Mouse (Mus musculus) limb, embryonic 13.5 days (tissue): ENCODE data around the gene Igfbp1. TPM values are rescaled to one million over a fixed set of nuclear protein-coding genes. Genes with fewer than 3 reads are reported as not detected.
A peak's percentile ranks its signal among the peaks of the same experiment; 100 is the strongest.

Experiments
- ATAC-seq: fragments of 200-750 bp; cut with Nextera tagmentation; 2 replicates; pipeline ENCODE4 v1.8.0; 2017; ENCODE audit warnings: low read depth, moderate number of reproducible peaks, moderate TSS enrichment; ENCODE audit not compliant: low FRiP score
- H3K27ac ChIP-seq: fragments of 300-500 bp; sonication (generic); 2 replicates; pipeline ENCODE4 v1.5.1; 2015; ENCODE audit warnings: inconsistent platforms, mild to moderate bottlenecking, moderate library complexity
- H3K27me3 ChIP-seq: fragments of 300-500 bp; sonication (generic); 2 replicates; pipeline ENCODE4 v1.6.1; 2015; ENCODE audit warnings: mild to moderate bottlenecking, inconsistent platforms
- H3K36me3 ChIP-seq: fragments of 300-500 bp; sonication (generic); 2 replicates; pipeline ENCODE4 v1.6.1; 2015; ENCODE audit warnings: inconsistent platforms, mild to moderate bottlenecking, moderate library complexity
- H3K4me1 ChIP-seq: fragments of 300-500 bp; sonication (generic); 2 replicates; pipeline ENCODE4 v1.6.1; 2015; ENCODE audit warnings: inconsistent platforms
- H3K4me2 ChIP-seq: fragments of 300-500 bp; sonication (generic); replicated peaks from 2 replicates; pipeline ENCODE4 v1.6.1; 2015; ENCODE audit warnings: inconsistent platforms, mild to moderate bottlenecking, moderate library complexity
- H3K4me3 ChIP-seq: fragments of 300-500 bp; sonication (generic); 2 replicates; pipeline ENCODE4 v1.5.1; 2015; ENCODE audit warnings: moderate library complexity, mild to moderate bottlenecking, inconsistent platforms
- H3K9ac ChIP-seq: fragments of 300-500 bp; sonication (generic); 2 replicates; pipeline ENCODE4 v1.6.1; 2015; ENCODE audit warnings: mild to moderate bottlenecking, inconsistent platforms
- H3K9me3 ChIP-seq: fragments of 300-500 bp; sonication (generic); 2 replicates; pipeline ENCODE4 v1.6.1; 2016; ENCODE audit warnings: inconsistent platforms
- WGBS: fragments of 180-500 bp; shearing (Covaris S2); methylation state at CpG from one replicate; pipeline ENCODE4 v1.1.7; 2015; 5-methylcytosine and 5-hydroxymethylcytosine counted together
- polyA plus RNA-seq: library from polyadenylated mRNA; unstranded; fragments of >200 nt; fragmentation: Nextera tagmentation; extraction: Ambion mirVana; gene quantifications from 2 replicates; pipeline ENCODE4 v1.2.1, GENCODE M21; 2015

Gene Igfbp1
- polyA plus RNA-seq, result 2.3 and 3.6 TPM in 2 replicates

GRCm38 (mm10) chr11:7197491-7197941 lies at the start of gene Igfbp1:
Gene Igfbp1 (plus strand): TSS chr11:7197782.
- Histone ChIP-seq H3K36me3 (no peaks in the 10 kb centered on the region), H3K4me3 (no peak within 1 kb of the TSS), H3K27me3 (no peaks in the 10 kb centered on the region), H3K4me2 (no peak within 1 kb of the TSS), H3K4me1 (no peaks in the 10 kb centered on the region), H3K9ac (no peak within 1 kb of the TSS), H3K27ac (peak within 1 kb of the TSS; percentile 52), H3K9me3 (no peaks in the 10 kb centered on the region)
- WGBS, result 65% methylated on average over 12 of the region's 12 CpGs
- 0 out of 2 replicates have a peak, but pooled peaks have one; percentile 10 for ATAC-seq

GRCm38 (mm10) chr11:7147945-7148344 lies 49.6 kb upstream of the Igfbp1 start:
- no peak for ATAC-seq
- Histone ChIP-seq H3K4me3 (no peak overlapping the region), H3K9ac (no peak overlapping the region), H3K9me3 (no peaks in the 10 kb centered on the region), H3K36me3 (no peaks in the 10 kb centered on the region), H3K4me1 (0 out of 2 replicates have a peak, but pooled peaks cover 7% of the 10 kb centered on the region), H3K27ac (no peak overlapping the region), H3K27me3 (no peaks in the 10 kb centered on the region), H3K4me2 (no peak overlapping the region)
- 89% methylated on average over 7 of the region's 7 CpGs for WGBS

- WGBS, result 65% methylated on average over 7 of the region's 7 CpGs
- no peak overlapping the region for H3K9ac ChIP-seq
- H3K4me2 ChIP-seq, result no peak overlapping the region
- no peaks in the 10 kb centered on the region for H3K27me3 ChIP-seq
- no peaks in the 10 kb centered on the region for H3K9me3 ChIP-seq
- H3K4me1 ChIP-seq, result 0 out of 2 replicates have a peak, but pooled peaks cover 7% of the 10 kb centered on the region
- H3K27ac ChIP-seq, result no peak overlapping the region
- no peaks in the 10 kb centered on the region for H3K36me3 ChIP-seq
- H3K4me3 ChIP-seq, result no peak overlapping the region
- no peak for ATAC-seq
These were observed 48.1 kb upstream of the Igfbp1 start for GRCm38 (mm10) chr11:7149471-7149870.

GRCm38 (mm10) chr11:7150511-7150910 lies 47.1 kb upstream of the Igfbp1 start:
- Histone ChIP-seq H3K36me3 (no peaks in the 10 kb centered on the region), H3K9ac (no peak overlapping the region), H3K9me3 (no peaks in the 10 kb centered on the region), H3K27me3 (no peaks in the 10 kb centered on the region), H3K27ac (no peak overlapping the region), H3K4me3 (no peak overlapping the region), H3K4me2 (no peak overlapping the region), H3K4me1 (0 out of 2 replicates have a peak, but pooled peaks cover 7% of the 10 kb centered on the region)
- 97% methylated on average over 8 of the region's 8 CpGs for WGBS
- ATAC-seq, result no peak

- Histone ChIP-seq H3K27me3 (no peaks in the 10 kb centered on the region), H3K27ac (no peak overlapping the region), H3K9ac (no peak overlapping the region), H3K4me2 (no peak overlapping the region), H3K9me3 (no peaks in the 10 kb centered on the region), H3K36me3 (no peaks in the 10 kb centered on the region), H3K4me3 (no peak overlapping the region), H3K4me1 (0 out of 2 replicates have a peak, but pooled peaks cover 7% of the 10 kb centered on the region)
- 94% methylated on average over 12 of the region's 12 CpGs for WGBS
- ATAC-seq, result no peak
These were observed 45.2 kb upstream of the Igfbp1 start for GRCm38 (mm10) chr11:7152371-7152770.

- H3K4me2 ChIP-seq, result no peak overlapping the region
- no peak overlapping the region for H3K27ac ChIP-seq
- 87% methylated on average over 8 of the region's 8 CpGs for WGBS
- no peak for ATAC-seq
- 0 out of 2 replicates have a peak, but pooled peaks cover 7% of the 10 kb centered on the region for H3K4me1 ChIP-seq
- no peak overlapping the region for H3K4me3 ChIP-seq
- H3K9ac ChIP-seq, result no peak overlapping the region
- H3K36me3 ChIP-seq, result no peaks in the 10 kb centered on the region
- no peaks in the 10 kb centered on the region for H3K27me3 ChIP-seq
- no peaks in the 10 kb centered on the region for H3K9me3 ChIP-seq
These were observed 44.5 kb upstream of the Igfbp1 start for GRCm38 (mm10) chr11:7153081-7153480.

- Histone ChIP-seq H3K36me3 (no peaks in the 10 kb centered on the region), H3K9me3 (no peaks in the 10 kb centered on the region), H3K4me2 (no peak overlapping the region), H3K4me1 (peaks cover 24% of the 10 kb centered on the region), H3K4me3 (no peak overlapping the region), H3K27me3 (no peaks in the 10 kb centered on the region), H3K9ac (no peak overlapping the region), H3K27ac (no peak overlapping the region)
- WGBS, result 68% methylated on average over 4 of the region's 4 CpGs
- ATAC-seq, result no peak
These were observed 41.2 kb upstream of the Igfbp1 start for GRCm38 (mm10) chr11:7156427-7156826.

- H3K27me3 ChIP-seq, result no peaks in the 10 kb centered on the region
- no peak overlapping the region for H3K4me2 ChIP-seq
- 87% methylated on average over 6 of the region's 6 CpGs for WGBS
- no peak overlapping the region for H3K4me3 ChIP-seq
- H3K27ac ChIP-seq, result no peak overlapping the region
- no peak overlapping the region for H3K9ac ChIP-seq
- no peaks in the 10 kb centered on the region for H3K36me3 ChIP-seq
- H3K4me1 ChIP-seq, result peaks cover 24% of the 10 kb centered on the region
- ATAC-seq, result no peak
- H3K9me3 ChIP-seq, result no peaks in the 10 kb centered on the region
These were observed 39.4 kb upstream of the Igfbp1 start for GRCm38 (mm10) chr11:7158196-7158595.

GRCm38 (mm10) chr11:7160146-7160545 lies 37.4 kb upstream of the Igfbp1 start:
- peaks cover 24% of the 10 kb centered on the region for H3K4me1 ChIP-seq
- H3K4me3 ChIP-seq, result no peak overlapping the region
- no peaks in the 10 kb centered on the region for H3K27me3 ChIP-seq
- H3K36me3 ChIP-seq, result no peaks in the 10 kb centered on the region
- peak overlapping the region; percentile 44; the same call in 1 of the 2 replicates for H3K27ac ChIP-seq
- no peak overlapping the region for H3K4me2 ChIP-seq
- H3K9ac ChIP-seq, result no peak overlapping the region
- no peak for ATAC-seq
- WGBS, result 83% methylated on average over 6 of the region's 6 CpGs
- H3K9me3 ChIP-seq, result no peaks in the 10 kb centered on the region

- peaks cover 24% of the 10 kb centered on the region for H3K4me1 ChIP-seq
- no peak overlapping the region for H3K9ac ChIP-seq
- ATAC-seq, result peak; percentile 68
- H3K4me3 ChIP-seq, result no peak overlapping the region
- H3K27ac ChIP-seq, result peak overlapping the region; percentile 52
- H3K9me3 ChIP-seq, result no peaks in the 10 kb centered on the region
- WGBS, result 69% methylated on average over 4 of the region's 4 CpGs
- no peak overlapping the region for H3K4me2 ChIP-seq
- H3K27me3 ChIP-seq, result no peaks in the 10 kb centered on the region
- no peaks in the 10 kb centered on the region for H3K36me3 ChIP-seq
These were observed 36.9 kb upstream of the Igfbp1 start for GRCm38 (mm10) chr11:7160637-7161101.

- Histone ChIP-seq H3K4me2 (no peak overlapping the region), H3K27me3 (no peaks in the 10 kb centered on the region), H3K9me3 (no peaks in the 10 kb centered on the region), H3K9ac (no peak overlapping the region), H3K4me3 (no peak overlapping the region), H3K27ac (peak overlapping the region; percentile 52; the same call in 1 of the 2 replicates), H3K4me1 (peaks cover 24% of the 10 kb centered on the region), H3K36me3 (no peaks in the 10 kb centered on the region)
- WGBS, result 76% methylated on average over 8 of the region's 8 CpGs
- ATAC-seq, result 0 out of 2 replicates have a peak, but pooled peaks have one; percentile 45
These were observed 35.9 kb upstream of the Igfbp1 start for GRCm38 (mm10) chr11:7161502-7162174.

- Histone ChIP-seq H3K9ac (no peak overlapping the region), H3K4me2 (no peak overlapping the region), H3K4me3 (no peak overlapping the region), H3K36me3 (no peaks in the 10 kb centered on the region), H3K4me1 (peaks cover 19% of the 10 kb centered on the region), H3K27me3 (no peaks in the 10 kb centered on the region), H3K9me3 (no peaks in the 10 kb centered on the region), H3K27ac (no peak overlapping the region)
- ATAC-seq, result no peak
- WGBS, result 83% methylated on average over 4 of the region's 4 CpGs
These were observed 33.2 kb upstream of the Igfbp1 start for GRCm38 (mm10) chr11:7164416-7164815.
